Mouse (Mus musculus) ES-CJ7 (cell line): Measurements from ENCODE around the gene Lrguk.
A peak's percentile ranks its signal among the peaks of the same experiment; 100 is the strongest.

ENCODE experiments used
- DNase-seq: peaks from one replicate; pipeline ENCODE4 v3.0.0; 2011; ENCODE audit warnings: low read depth, low spot score

The Lrguk gene

GRCm38 (mm10) chr6:34028933-34029745 lies at the start of gene Lrguk:
TSS of gene Lrguk (plus strand) at chr6:34029448.
- peak; percentile 93 for DNase-seq

DNA sequence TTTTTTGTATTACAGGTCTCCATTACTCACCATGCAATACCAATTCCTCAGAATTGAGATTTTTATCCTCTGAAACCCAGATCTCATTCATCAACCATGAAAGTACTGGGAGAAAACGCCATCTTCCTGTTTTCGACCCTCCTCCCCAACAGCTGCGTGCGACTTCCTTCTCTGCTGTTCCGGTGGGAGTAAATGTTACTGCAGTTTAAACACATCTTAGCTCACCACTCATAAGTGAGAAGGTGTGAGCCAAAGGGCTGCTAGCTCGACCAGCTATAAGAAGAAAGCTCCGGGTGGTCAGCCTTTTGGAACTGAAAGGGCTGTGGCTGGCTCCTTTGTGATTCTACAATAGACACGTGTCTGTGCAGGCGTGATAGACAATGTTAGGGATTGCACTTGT lies 46.5 kb upstream of the Lrguk start:
- DNase-seq: no peak

- DNase-seq: peak; percentile 52
Measured at GRCm38 (mm10) chr6:33987132-33987531, 42.1 kb upstream of the Lrguk start.

GRCm38 (mm10) chr6:33992213-33993034 lies 36.8 kb upstream of the Lrguk start:
- DNase-seq: peak; percentile 49

DNA sequence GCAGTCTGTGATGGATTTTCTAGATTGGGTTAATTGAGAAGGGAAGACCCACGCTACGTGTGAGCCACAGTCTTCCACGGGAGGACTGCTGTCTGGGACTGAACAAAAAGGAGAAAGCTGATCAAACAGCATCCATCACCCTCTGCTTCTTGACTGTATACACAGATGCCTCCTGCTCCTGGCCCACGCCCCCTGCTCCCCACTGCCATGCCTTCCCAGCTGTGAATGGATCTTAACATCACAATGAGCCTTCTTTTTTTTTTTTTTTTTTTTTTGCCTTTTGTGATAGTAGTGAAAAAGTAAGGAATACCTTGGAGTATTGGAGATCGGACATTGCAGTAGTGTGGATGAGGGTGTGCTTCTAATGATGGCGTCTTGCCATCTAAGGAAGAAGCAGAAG lies 35.4 kb upstream of the Lrguk start:
- peak; percentile 40 for DNase-seq

DNA sequence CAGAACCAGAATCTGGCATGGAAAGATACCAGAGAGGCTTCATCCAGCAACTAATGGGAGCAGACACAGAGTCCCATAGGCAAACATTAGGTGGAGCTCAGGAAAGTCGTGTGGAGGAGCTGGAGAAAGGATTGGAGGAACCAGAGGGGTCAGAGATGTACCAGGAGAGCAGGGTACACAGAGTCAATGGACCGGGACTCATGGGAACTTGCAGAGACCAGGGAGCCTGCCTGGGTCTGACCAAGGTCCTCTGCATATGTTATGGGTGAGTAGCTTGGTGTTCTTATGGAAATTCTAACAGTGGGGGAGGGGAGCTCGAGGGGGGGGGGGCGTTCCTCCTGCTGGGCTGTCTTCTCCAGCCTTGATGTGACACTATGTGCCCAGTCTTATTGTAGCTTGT lies 30.7 kb upstream of the Lrguk start:
- DNase-seq: no peak

DNA sequence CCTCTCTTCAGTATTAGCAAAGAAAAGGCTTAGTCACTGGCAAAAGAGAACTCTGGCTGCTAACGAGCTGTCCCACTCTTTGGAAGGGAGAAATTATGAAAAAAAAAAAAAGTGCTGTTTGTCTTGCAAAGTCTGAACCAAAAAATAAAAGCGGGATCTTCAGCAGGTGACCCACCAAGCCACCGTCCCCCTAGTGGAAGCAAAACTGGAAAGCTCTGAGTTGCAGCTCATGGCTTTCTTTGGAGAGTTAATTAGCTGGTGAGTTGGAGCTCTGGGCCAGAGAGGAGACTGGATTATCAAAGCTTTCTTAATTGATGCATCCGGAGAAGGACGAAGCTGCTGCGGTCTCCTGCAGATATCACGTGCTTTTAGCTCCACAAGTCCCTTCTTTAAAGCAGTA lies 29.7 kb upstream of the Lrguk start:
- no peak for DNase-seq

DNA sequence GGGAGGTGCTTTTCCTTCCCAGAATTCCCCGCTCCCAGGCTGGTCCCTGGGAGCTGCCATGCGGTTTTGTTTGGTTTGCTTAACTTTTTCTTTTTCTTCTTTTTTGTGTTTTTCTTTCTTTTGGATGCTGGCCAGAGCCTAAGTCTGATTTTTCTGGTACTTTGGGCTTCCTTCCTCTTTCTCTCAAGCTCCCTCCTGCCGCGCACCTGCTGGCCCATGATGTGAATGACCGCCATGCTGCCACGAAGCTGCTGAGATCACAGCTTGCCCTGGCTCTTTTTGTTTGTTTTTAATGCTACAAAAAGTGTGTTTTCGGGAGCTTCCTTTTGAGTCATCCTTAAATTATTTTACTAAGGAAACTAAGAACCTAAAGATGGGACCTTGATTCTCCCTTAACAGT lies 28.6 kb upstream of the Lrguk start:
- no peak for DNase-seq

- peak; percentile 50 for DNase-seq
Measured at GRCm38 (mm10) chr6:34003033-34003432, 26.2 kb upstream of the Lrguk start.

GRCm38 (mm10) chr6:34013469-34013868 lies 15.8 kb upstream of the Lrguk start:
- DNase-seq: no peak

DNA sequence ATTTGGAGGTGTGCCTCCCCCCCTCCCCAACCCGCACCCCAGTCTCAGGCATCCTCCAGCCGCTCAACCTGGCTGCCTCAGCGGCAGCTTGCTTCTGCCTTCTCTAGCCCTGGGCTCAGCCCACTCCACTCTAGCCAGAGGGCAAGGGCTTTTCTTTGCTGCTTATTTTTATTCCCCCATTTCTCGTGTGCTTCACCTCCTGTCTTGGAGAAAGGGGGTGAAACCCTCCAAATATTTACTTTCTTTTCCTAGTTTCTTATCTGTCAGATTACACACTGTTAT lies 439 bp downstream of the Lrguk start:
- no peak for DNase-seq

- DNase-seq: no peak
Measured at GRCm38 (mm10) chr6:34034096-34034495, 4.8 kb downstream of the Lrguk start.

DNA sequence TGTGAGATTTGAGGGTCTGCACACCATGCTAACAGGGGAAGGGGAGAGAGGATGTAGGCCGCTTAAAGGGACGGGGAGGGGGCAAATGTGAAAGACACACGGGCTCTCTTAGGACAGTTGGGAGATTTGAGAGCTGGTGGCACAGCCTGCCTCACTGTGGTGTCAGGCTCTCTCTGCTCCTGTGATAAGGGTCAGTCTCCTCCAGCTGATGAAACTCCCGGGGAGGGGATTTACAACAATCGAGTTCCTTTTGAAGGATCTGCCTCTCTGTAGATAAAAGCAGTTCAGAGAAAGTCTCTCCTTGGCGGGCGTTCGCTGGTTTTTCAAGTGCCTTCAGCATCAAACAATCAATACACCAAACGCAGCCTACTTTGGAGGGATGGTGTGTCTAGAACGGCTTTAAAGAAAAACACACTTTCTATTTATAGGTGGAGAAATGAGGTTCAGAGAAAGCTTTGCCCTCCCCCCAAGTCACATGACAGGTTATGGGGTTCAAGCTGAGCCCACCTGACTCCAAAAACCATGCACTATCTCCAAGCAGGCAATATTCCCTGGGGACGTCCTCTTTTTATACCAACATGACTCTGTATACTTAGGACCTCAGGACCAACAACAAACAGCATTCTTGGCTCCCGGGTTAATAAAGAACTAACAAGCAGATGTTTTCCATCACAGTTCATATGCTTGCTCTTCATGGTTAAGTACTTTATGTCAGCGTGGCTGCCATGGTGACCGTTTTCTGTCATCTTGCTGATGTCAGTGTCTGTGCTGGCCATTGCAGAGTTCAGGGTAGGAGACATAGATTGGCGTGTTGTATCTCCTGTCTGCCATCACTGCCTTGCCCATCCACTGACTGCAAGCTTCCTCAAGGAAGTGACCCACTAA lies 5.6 kb downstream of the Lrguk start:
- no peak for DNase-seq

DNA sequence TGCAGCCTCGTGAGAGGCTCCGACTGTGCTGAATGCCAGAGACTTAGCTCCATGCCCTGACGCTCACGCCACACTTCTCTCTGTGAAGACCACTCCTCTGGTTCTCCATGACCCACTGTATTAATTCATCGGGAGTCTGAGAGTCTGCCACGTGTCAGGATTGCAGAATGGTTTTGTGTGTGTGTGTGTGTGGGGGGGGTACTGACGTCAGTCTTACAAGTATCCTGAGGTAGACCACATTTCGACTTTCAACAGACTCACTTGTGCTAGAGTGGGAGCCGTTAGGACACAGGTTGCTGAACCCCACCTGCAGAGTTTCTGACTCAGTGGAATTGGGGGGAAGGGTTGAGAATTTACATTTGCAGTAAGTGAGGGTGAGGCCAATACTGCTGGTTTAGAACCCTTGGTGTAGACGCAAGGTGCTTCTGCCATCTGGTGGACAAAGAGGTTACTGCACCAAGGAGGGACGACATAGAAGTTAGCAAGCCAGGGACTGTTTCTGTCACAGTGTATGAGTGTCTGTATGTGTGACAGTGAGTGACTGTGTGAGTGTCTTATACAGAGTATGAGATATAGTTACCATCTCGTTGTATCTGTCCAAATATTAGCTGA lies 11.5 kb downstream of the Lrguk start:
- peak; percentile 89 for DNase-seq

- no peak for DNase-seq
Measured at GRCm38 (mm10) chr6:34041589-34042280, 12.5 kb downstream of the Lrguk start.

- DNase-seq: no peak
Measured at GRCm38 (mm10) chr6:34044228-34044811, 15.1 kb downstream of the Lrguk start.

DNA sequence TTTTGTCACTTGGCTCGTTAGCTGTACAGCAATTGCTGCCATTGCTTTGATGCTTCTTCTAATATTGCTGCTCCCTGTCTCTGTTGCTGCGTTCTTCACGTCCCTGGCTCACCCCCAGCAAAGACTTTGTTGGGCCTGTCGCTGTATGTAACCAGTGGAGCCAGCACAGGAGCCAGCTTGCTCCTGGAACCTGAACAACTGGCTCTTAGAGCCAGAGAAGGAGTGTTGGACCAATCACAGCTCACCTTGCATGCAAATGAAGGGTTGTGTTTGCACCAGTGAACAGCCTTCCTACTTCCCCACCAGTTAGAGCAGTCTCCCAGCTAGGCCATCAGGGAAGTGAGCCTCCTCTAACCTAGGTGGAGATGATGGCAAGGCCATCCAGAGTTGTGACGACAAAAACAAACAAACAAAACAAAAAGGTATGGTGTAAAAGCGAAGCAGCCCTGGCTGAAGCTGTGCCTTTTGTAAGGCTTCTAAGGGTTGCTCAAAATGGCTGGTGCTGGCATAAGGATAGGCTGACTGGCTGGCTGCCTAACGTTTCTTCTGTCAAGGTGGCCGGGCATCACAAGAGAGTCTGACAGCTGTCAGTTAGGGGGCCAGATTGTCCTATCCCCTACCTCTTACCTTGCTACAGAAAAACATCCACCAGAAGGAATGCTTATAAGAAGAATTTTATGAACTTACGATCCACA lies 15.7 kb downstream of the Lrguk start:
- no peak for DNase-seq

- no peak for DNase-seq
Measured at GRCm38 (mm10) chr6:34046551-34047186, 17.4 kb downstream of the Lrguk start.

- DNase-seq: no peak
Measured at GRCm38 (mm10) chr6:34049433-34049832, 20.2 kb downstream of the Lrguk start.

DNA sequence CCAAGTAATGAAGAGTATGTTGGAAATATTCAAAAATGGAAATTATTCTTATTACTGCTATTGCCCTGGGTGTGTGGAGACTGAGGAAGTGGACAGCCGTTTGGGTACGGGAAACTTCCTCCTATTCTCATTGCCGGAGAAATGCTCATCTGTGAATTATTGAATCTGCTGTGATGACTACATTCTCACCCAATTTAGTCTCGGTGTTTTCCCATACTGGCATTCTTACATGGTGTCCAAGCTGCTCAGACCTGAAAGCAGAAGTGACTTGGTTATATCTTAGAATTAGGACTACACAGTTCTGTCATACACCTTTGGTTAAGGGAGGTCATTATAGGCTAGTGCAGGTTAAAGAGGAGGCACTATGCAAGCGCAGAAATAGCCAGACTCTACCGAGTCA lies 30.5 kb downstream of the Lrguk start:
- no peak for DNase-seq
